Mouse (Mus musculus): ENCODE data around the gene Vwa5b2. TPM values are rescaled to one million over a fixed set of nuclear protein-coding genes. Genes with fewer than 3 reads are reported as not detected.

Vwa5b2 gene
- polyA plus RNA-seq, 1 experiment: 0.04 TPM

- Histone ChIP-seq H3K4me2 (ENCODE audit: low read depth) (peak within 1 kb of the TSS; percentile 96), H3ac (ENCODE audit: control insufficient read depth, insufficient read length) (peak within 1 kb of the TSS; percentile 63), H3K4me3 (peak within 1 kb of the TSS; percentile 99), H3K36me3 (ENCODE audit: control insufficient read depth, insufficient read depth) (peaks cover 26% of the 10 kb centered on the region), H3K79me2 (ENCODE audit: control insufficient read depth, insufficient read depth) (peaks cover 13% of the 10 kb centered on the region), H3K27me3 (ENCODE audit: control insufficient read depth, insufficient read depth, insufficient read length) (no peaks in the 10 kb centered on the region)
- TF ChIP-seq USF1 (IDR thresholded peaks at IDR 0.05; ENCODE audit: low read depth): no peak
- TF ChIP-seq POLR2A (IDR thresholded peaks at IDR 0.05; ENCODE audit: insufficient read length, low read depth): peak; percentile 85
- TF ChIP-seq REST (IDR thresholded peaks at IDR 0.05; ENCODE audit: insufficient read depth, insufficient read length): no peak
- TF ChIP-seq POLR2AphosphoS2 (IDR thresholded peaks at IDR 0.05; ENCODE audit: insufficient read length, low read depth): peak; percentile 92
- TF ChIP-seq TCF3 (IDR thresholded peaks at IDR 0.05; ENCODE audit: insufficient read length, low read depth): no peak
- TF ChIP-seq CEBPB (IDR thresholded peaks at IDR 0.05; ENCODE audit: insufficient read depth, poor library complexity, severe bottlenecking): no peak
- peak; percentile 62 for TF ChIP-seq SRF (IDR thresholded peaks at IDR 0.05; ENCODE audit: control insufficient read depth, insufficient read length, low read depth)
- no peak for TF ChIP-seq E2F4 (IDR thresholded peaks at IDR 0.05; ENCODE audit: insufficient read depth)
- TF ChIP-seq MYOD1 (IDR thresholded peaks at IDR 0.05; ENCODE audit: control insufficient read depth in 1 of 3, insufficient read length in 2 of 3, low read depth in 2 of 3): peak in 1 of 3 experiments; percentile 45
Measured at GRCm38 (mm10) chr16:20548096-20548948, 40.9 kb upstream of the Vwa5b2 start, which contains the start of gene Abcf3. TSS of gene Abcf3 (plus strand) at chr16:20548577.

GRCm38 (mm10) chr16:20549161-20549560 lies 40.1 kb upstream of the Vwa5b2 start:
- peak overlapping the region; percentile 63 for H3ac ChIP-seq (ENCODE audit: control insufficient read depth, insufficient read length)
- H3K36me3 ChIP-seq (ENCODE audit: control insufficient read depth, insufficient read depth): peaks cover 21% of the 10 kb centered on the region
- TF ChIP-seq CEBPB (IDR thresholded peaks at IDR 0.05; ENCODE audit: insufficient read depth, poor library complexity, severe bottlenecking) (no peak), REST (IDR thresholded peaks at IDR 0.05; ENCODE audit: insufficient read depth, insufficient read length) (no peak), SRF (IDR thresholded peaks at IDR 0.05; ENCODE audit: control insufficient read depth, insufficient read length, low read depth) (no peak), TCF12 (IDR thresholded peaks at IDR 0.05; ENCODE audit: insufficient read depth, poor library complexity, severe bottlenecking) (no peak), MAX (IDR thresholded peaks at IDR 0.05; ENCODE audit: low read depth) (no peak), TCF3 (IDR thresholded peaks at IDR 0.05; ENCODE audit: insufficient read length, low read depth) (no peak), POLR2A (IDR thresholded peaks at IDR 0.05; ENCODE audit: insufficient read length, low read depth) (no peak), E2F4 (IDR thresholded peaks at IDR 0.05; ENCODE audit: insufficient read depth) (no peak), MYOG (IDR thresholded peaks at IDR 0.05; ENCODE audit: control insufficient read depth in 1 of 3, insufficient read depth in 1 of 3, insufficient read length in 2 of 3, low read depth in 2 of 3) (no peak), POLR2AphosphoS2 (IDR thresholded peaks at IDR 0.05; ENCODE audit: insufficient read length, low read depth) (no peak), MYOD1 (IDR thresholded peaks at IDR 0.05; ENCODE audit: control insufficient read depth in 1 of 3, insufficient read length in 2 of 3, low read depth in 2 of 3) (no peak), USF1 (IDR thresholded peaks at IDR 0.05; ENCODE audit: low read depth) (no peak)
- no peaks in the 10 kb centered on the region for H3K27me3 ChIP-seq (ENCODE audit: control insufficient read depth, insufficient read depth, insufficient read length)
- H3K79me2 ChIP-seq (ENCODE audit: control insufficient read depth, insufficient read depth): peaks cover 13% of the 10 kb centered on the region
- peak overlapping the region; percentile 99 for H3K4me3 ChIP-seq
- peak overlapping the region; percentile 90 for H3K4me2 ChIP-seq (ENCODE audit: low read depth)

GRCm38 (mm10) chr16:20551691-20552090 lies 37.6 kb upstream of the Vwa5b2 start:
- no peak for TF ChIP-seq MAX (IDR thresholded peaks at IDR 0.05; ENCODE audit: low read depth)
- no peak for TF ChIP-seq POLR2A (IDR thresholded peaks at IDR 0.05; ENCODE audit: insufficient read length, low read depth)
- TF ChIP-seq MYOG (IDR thresholded peaks at IDR 0.05; ENCODE audit: control insufficient read depth in 1 of 3, insufficient read depth in 1 of 3, insufficient read length in 2 of 3, low read depth in 2 of 3): no peak
- TF ChIP-seq SRF (IDR thresholded peaks at IDR 0.05; ENCODE audit: control insufficient read depth, insufficient read length, low read depth): no peak
- TF ChIP-seq REST (IDR thresholded peaks at IDR 0.05; ENCODE audit: insufficient read depth, insufficient read length): no peak
- no peak for TF ChIP-seq USF1 (IDR thresholded peaks at IDR 0.05; ENCODE audit: low read depth)
- no peak for TF ChIP-seq E2F4 (IDR thresholded peaks at IDR 0.05; ENCODE audit: insufficient read depth)
- no peak for TF ChIP-seq MYOD1 (IDR thresholded peaks at IDR 0.05; ENCODE audit: control insufficient read depth in 1 of 3, insufficient read length in 2 of 3, low read depth in 2 of 3)
- no peak for TF ChIP-seq POLR2AphosphoS2 (IDR thresholded peaks at IDR 0.05; ENCODE audit: insufficient read length, low read depth)
- no peak for TF ChIP-seq CEBPB (IDR thresholded peaks at IDR 0.05; ENCODE audit: insufficient read depth, poor library complexity, severe bottlenecking)
- no peak for TF ChIP-seq TCF3 (IDR thresholded peaks at IDR 0.05; ENCODE audit: insufficient read length, low read depth)
- no peak for TF ChIP-seq TCF12 (IDR thresholded peaks at IDR 0.05; ENCODE audit: insufficient read depth, poor library complexity, severe bottlenecking)
- H3ac ChIP-seq (ENCODE audit: control insufficient read depth, insufficient read length): no peak overlapping the region
- peaks cover 17% of the 10 kb centered on the region for H3K36me3 ChIP-seq (ENCODE audit: control insufficient read depth, insufficient read depth)
- no peak overlapping the region for H3K4me2 ChIP-seq (ENCODE audit: low read depth)
- H3K79me2 ChIP-seq (ENCODE audit: control insufficient read depth, insufficient read depth): peaks cover 13% of the 10 kb centered on the region
- no peaks in the 10 kb centered on the region for H3K27me3 ChIP-seq (ENCODE audit: control insufficient read depth, insufficient read depth, insufficient read length)
- H3K4me3 ChIP-seq: no peak overlapping the region

GRCm38 (mm10) chr16:20552594-20552993 lies 36.7 kb upstream of the Vwa5b2 start:
- no peak overlapping the region for H3K4me3 ChIP-seq
- peaks cover 17% of the 10 kb centered on the region for H3K36me3 ChIP-seq (ENCODE audit: control insufficient read depth, insufficient read depth)
- no peak for TF ChIP-seq E2F4 (IDR thresholded peaks at IDR 0.05; ENCODE audit: insufficient read depth)
- no peak for TF ChIP-seq MYOD1 (IDR thresholded peaks at IDR 0.05; ENCODE audit: control insufficient read depth in 1 of 3, insufficient read length in 2 of 3, low read depth in 2 of 3)
- TF ChIP-seq CEBPB (IDR thresholded peaks at IDR 0.05; ENCODE audit: insufficient read depth, poor library complexity, severe bottlenecking): no peak
- no peak for TF ChIP-seq TCF12 (IDR thresholded peaks at IDR 0.05; ENCODE audit: insufficient read depth, poor library complexity, severe bottlenecking)
- no peak for TF ChIP-seq TCF3 (IDR thresholded peaks at IDR 0.05; ENCODE audit: insufficient read length, low read depth)
- no peak for TF ChIP-seq USF1 (IDR thresholded peaks at IDR 0.05; ENCODE audit: low read depth)
- no peak for TF ChIP-seq REST (IDR thresholded peaks at IDR 0.05; ENCODE audit: insufficient read depth, insufficient read length)
- no peak for TF ChIP-seq MAX (IDR thresholded peaks at IDR 0.05; ENCODE audit: low read depth)
- no peak for TF ChIP-seq POLR2A (IDR thresholded peaks at IDR 0.05; ENCODE audit: insufficient read length, low read depth)
- no peak for TF ChIP-seq MYOG (IDR thresholded peaks at IDR 0.05; ENCODE audit: control insufficient read depth in 1 of 3, insufficient read depth in 1 of 3, insufficient read length in 2 of 3, low read depth in 2 of 3)
- TF ChIP-seq POLR2AphosphoS2 (IDR thresholded peaks at IDR 0.05; ENCODE audit: insufficient read length, low read depth): no peak
- no peak for TF ChIP-seq SRF (IDR thresholded peaks at IDR 0.05; ENCODE audit: control insufficient read depth, insufficient read length, low read depth)
- no peaks in the 10 kb centered on the region for H3K27me3 ChIP-seq (ENCODE audit: control insufficient read depth, insufficient read depth, insufficient read length)
- no peak overlapping the region for H3K4me2 ChIP-seq (ENCODE audit: low read depth)
- H3ac ChIP-seq (ENCODE audit: control insufficient read depth, insufficient read length): no peak overlapping the region
- peaks cover 13% of the 10 kb centered on the region for H3K79me2 ChIP-seq (ENCODE audit: control insufficient read depth, insufficient read depth)
